Mouse (Mus musculus) kidney, embryonic 15.5 days (tissue): ENCODE data around the gene Khdc3. TPM values are rescaled to one million over a fixed set of nuclear protein-coding genes. Genes with fewer than 3 reads are reported as not detected.

ENCODE experiments used
- ATAC-seq: fragments of 200-750 bp; cut with Nextera tagmentation; replicated peaks from 2 replicates; pipeline ENCODE4 v1.8.0; 2017; ENCODE audit warnings: moderate TSS enrichment; ENCODE audit not compliant: low FRiP score
- H3K27ac ChIP-seq: fragments of 300-500 bp; sonication (generic); 2 replicates; pipeline ENCODE4 v1.5.1; 2015; ENCODE audit warnings: mild to moderate bottlenecking, inconsistent platforms
- H3K27me3 ChIP-seq: fragments of 300-500 bp; sonication (generic); 2 replicates; pipeline ENCODE4 v1.6.1; 2015; ENCODE audit warnings: inconsistent platforms
- H3K36me3 ChIP-seq: fragments of 300-500 bp; sonication (generic); 2 replicates; pipeline ENCODE4 v1.6.1; 2015; ENCODE audit warnings: inconsistent platforms
- H3K4me1 ChIP-seq: fragments of 300-500 bp; sonication (generic); 2 replicates; pipeline ENCODE4 v1.6.1; 2015; ENCODE audit warnings: inconsistent platforms
- H3K4me2 ChIP-seq: fragments of 300-500 bp; sonication (generic); 2 replicates; pipeline ENCODE4 v1.6.1; 2015; ENCODE audit warnings: moderate library complexity, mild to moderate bottlenecking, inconsistent platforms
- H3K4me3 ChIP-seq: fragments of 300-500 bp; sonication (generic); replicated peaks from 2 replicates; pipeline ENCODE4 v1.5.1; 2015; ENCODE audit warnings: mild to moderate bottlenecking, inconsistent platforms
- H3K9ac ChIP-seq: fragments of 300-500 bp; sonication (generic); 2 replicates; pipeline ENCODE4 v1.6.1; 2015; ENCODE audit warnings: mild to moderate bottlenecking, inconsistent platforms
- H3K9me3 ChIP-seq: fragments of 300-500 bp; sonication (generic); replicated peaks from 2 replicates; pipeline ENCODE4 v1.6.1; 2016; ENCODE audit warnings: inconsistent platforms
- WGBS: fragments of 180-500 bp; shearing (Covaris S2); methylation state at CpG from one replicate; pipeline ENCODE4 v1.1.7; 2015; ENCODE audit warnings: mixed read lengths; 5-methylcytosine and 5-hydroxymethylcytosine counted together
- polyA plus RNA-seq: library from polyadenylated mRNA; unstranded; fragments of >200 nt; fragmentation: Nextera tagmentation; extraction: Ambion mirVana; gene quantifications from 2 replicates; pipeline ENCODE4 v1.2.1, GENCODE M21; 2015

Gene Khdc3
- polyA plus RNA-seq, 1 experiment from 2014 or later: not detected

- Histone ChIP-seq H3K27ac (no peak overlapping the region), H3K9ac (no peak overlapping the region), H3K36me3 (no peaks in the 10 kb centered on the region), H3K4me1 (no peaks in the 10 kb centered on the region), H3K4me3 (no peak overlapping the region), H3K9me3 (no peaks in the 10 kb centered on the region), H3K4me2 (no peak overlapping the region), H3K27me3 (no peaks in the 10 kb centered on the region)
- no peak for ATAC-seq
- 82% methylated on average over 8 of the region's 8 CpGs for WGBS
Measured at GRCm38 (mm10) chr9:73082291-73083000, 19.2 kb upstream of the Khdc3 start.

GRCm38 (mm10) chr9:73083956-73084355 is 17.7 kb upstream of the Khdc3 start:
- Histone ChIP-seq H3K27ac (0 out of 2 replicates have a peak overlapping the region, but pooled peaks have one; percentile 1), H3K27me3 (no peaks in the 10 kb centered on the region), H3K4me2 (no peak overlapping the region), H3K4me3 (no peak overlapping the region), H3K4me1 (no peaks in the 10 kb centered on the region), H3K36me3 (no peaks in the 10 kb centered on the region), H3K9me3 (no peaks in the 10 kb centered on the region), H3K9ac (no peak overlapping the region)
- no peak for ATAC-seq
- 53% methylated on average over 6 of the region's 6 CpGs for WGBS

GRCm38 (mm10) chr9:73085845-73086244 is 15.8 kb upstream of the Khdc3 start:
- no peak overlapping the region for H3K9ac ChIP-seq
- H3K27me3 ChIP-seq: no peaks in the 10 kb centered on the region
- no peak overlapping the region for H3K4me2 ChIP-seq
- H3K4me1 ChIP-seq: no peaks in the 10 kb centered on the region
- WGBS: 85% methylated on average over 6 of the region's 6 CpGs
- ATAC-seq: no peak
- no peaks in the 10 kb centered on the region for H3K36me3 ChIP-seq
- no peak overlapping the region for H3K27ac ChIP-seq
- H3K4me3 ChIP-seq: no peak overlapping the region
- H3K9me3 ChIP-seq: no peaks in the 10 kb centered on the region

- no peaks in the 10 kb centered on the region for H3K27me3 ChIP-seq
- H3K36me3 ChIP-seq: no peaks in the 10 kb centered on the region
- no peaks in the 10 kb centered on the region for H3K9me3 ChIP-seq
- no peak overlapping the region for H3K9ac ChIP-seq
- 54% methylated on average over 8 of the region's 8 CpGs for WGBS
- no peaks in the 10 kb centered on the region for H3K4me1 ChIP-seq
- ATAC-seq: no peak
- H3K4me2 ChIP-seq: no peak overlapping the region
- H3K27ac ChIP-seq: no peak overlapping the region
- no peak overlapping the region for H3K4me3 ChIP-seq
Measured at GRCm38 (mm10) chr9:73087121-73087520, 14.5 kb upstream of the Khdc3 start.

GRCm38 (mm10) chr9:73087581-73087980 is 14.1 kb upstream of the Khdc3 start:
- H3K9ac ChIP-seq: no peak overlapping the region
- WGBS: 80% methylated on average over 5 of the region's 5 CpGs

GRCm38 (mm10) chr9:73089222-73089920 is 12.3 kb upstream of the Khdc3 start:
- no peak overlapping the region for H3K9ac ChIP-seq
- H3K4me1 ChIP-seq: no peaks in the 10 kb centered on the region
- no peaks in the 10 kb centered on the region for H3K9me3 ChIP-seq
- no peak for ATAC-seq
- 70% methylated on average over 16 of the region's 16 CpGs for WGBS
- H3K27me3 ChIP-seq: peaks cover 6% of the 10 kb centered on the region; the same call in 1 of the 2 replicates
- no peak overlapping the region for H3K4me3 ChIP-seq
- H3K27ac ChIP-seq: no peak overlapping the region
- no peak overlapping the region for H3K4me2 ChIP-seq
- H3K36me3 ChIP-seq: no peaks in the 10 kb centered on the region

More at GRCm38 (mm10) chr9:73087581-73087980, 14.1 kb upstream of the Khdc3 start:
- Histone ChIP-seq H3K36me3 (no peaks in the 10 kb centered on the region), H3K4me2 (no peak overlapping the region), H3K27ac (no peak overlapping the region), H3K4me3 (no peak overlapping the region), H3K9me3 (no peaks in the 10 kb centered on the region), H3K4me1 (no peaks in the 10 kb centered on the region), H3K27me3 (0 out of 2 replicates have a peak, but pooled peaks cover under 1% of the 10 kb centered on the region)
- ATAC-seq: no peak

- Histone ChIP-seq H3K9ac (no peak overlapping the region), H3K9me3 (no peaks in the 10 kb centered on the region), H3K27me3 (peaks cover 9% of the 10 kb centered on the region), H3K4me1 (no peaks in the 10 kb centered on the region), H3K36me3 (no peaks in the 10 kb centered on the region), H3K4me2 (no peak overlapping the region), H3K27ac (no peak overlapping the region), H3K4me3 (no peak overlapping the region)
- no peak for ATAC-seq
- 83% methylated on average over 10 of the region's 10 CpGs for WGBS
Measured at GRCm38 (mm10) chr9:73090121-73090520, 11.5 kb upstream of the Khdc3 start.

- no peaks in the 10 kb centered on the region for H3K36me3 ChIP-seq
- H3K4me3 ChIP-seq: no peak overlapping the region
- H3K9me3 ChIP-seq: no peaks in the 10 kb centered on the region
- no peak for ATAC-seq
- no peak overlapping the region for H3K27ac ChIP-seq
- H3K4me2 ChIP-seq: no peak overlapping the region
- 0% methylated on average over 1 of the region's 1 CpGs for WGBS
- no peaks in the 10 kb centered on the region for H3K4me1 ChIP-seq
- peaks cover 14% of the 10 kb centered on the region for H3K27me3 ChIP-seq
- no peak overlapping the region for H3K9ac ChIP-seq
Measured at GRCm38 (mm10) chr9:73091747-73092146, 9.9 kb upstream of the Khdc3 start.

- WGBS: 34% methylated on average over 17 of the region's 17 CpGs
- ATAC-seq: 0 out of 2 replicates have a peak, but pooled peaks have one; percentile 25
- H3K27me3 ChIP-seq: peaks cover 18% of the 10 kb centered on the region
- H3K4me1 ChIP-seq: no peaks in the 10 kb centered on the region
- no peak overlapping the region for H3K27ac ChIP-seq
- no peak overlapping the region for H3K4me3 ChIP-seq
- H3K9ac ChIP-seq: no peak overlapping the region
- H3K9me3 ChIP-seq: no peaks in the 10 kb centered on the region
- H3K36me3 ChIP-seq: no peaks in the 10 kb centered on the region
- no peak overlapping the region for H3K4me2 ChIP-seq
Measured at GRCm38 (mm10) chr9:73094580-73094979, 7.1 kb upstream of the Khdc3 start.

GRCm38 (mm10) chr9:73097898-73098297 is 3.7 kb upstream of the Khdc3 start:
- H3K36me3 ChIP-seq: no peaks in the 10 kb centered on the region

GRCm38 (mm10) chr9:73102181-73102580 is 545 bp downstream of the Khdc3 start, which contains the start of gene Gm20509:
TSS of gene Gm20509 (plus strand) at chr9:73102470.
- no peaks in the 10 kb centered on the region for H3K36me3 ChIP-seq
- WGBS: 97% methylated on average over 4 of the region's 4 CpGs
- no peak for ATAC-seq

More at GRCm38 (mm10) chr9:73097898-73098297, 3.7 kb upstream of the Khdc3 start:
- 79% methylated on average over 2 of the region's 2 CpGs for WGBS
- Histone ChIP-seq H3K27ac (no peak overlapping the region), H3K4me2 (no peak overlapping the region), H3K27me3 (peaks cover 27% of the 10 kb centered on the region), H3K9me3 (no peaks in the 10 kb centered on the region), H3K9ac (no peak overlapping the region), H3K4me1 (no peaks in the 10 kb centered on the region), H3K4me3 (no peak overlapping the region)
- ATAC-seq: no peak

GRCm38 (mm10) chr9:73103159-73103879 is 1.7 kb downstream of the Khdc3 start:
- no peak overlapping the region for H3K27ac ChIP-seq
- peak overlapping the region; percentile 86 for H3K4me2 ChIP-seq
- no peaks in the 10 kb centered on the region for H3K36me3 ChIP-seq
- peaks cover 12% of the 10 kb centered on the region for H3K4me1 ChIP-seq
- 5% methylated on average over 60 of the region's 60 CpGs for WGBS
- ATAC-seq: peak; percentile 75
- H3K4me3 ChIP-seq: peak overlapping the region; percentile 47
- H3K9ac ChIP-seq: peak overlapping the region; percentile 35
- no peaks in the 10 kb centered on the region for H3K9me3 ChIP-seq
- peaks cover 55% of the 10 kb centered on the region for H3K27me3 ChIP-seq

More at GRCm38 (mm10) chr9:73102181-73102580, 545 bp downstream of the Khdc3 start, which contains the start of gene Gm20509:
- Histone ChIP-seq H3K27ac (no peak within 1 kb of the TSS), H3K4me3 (peak within 1 kb of the TSS; percentile 47), H3K9ac (peak within 1 kb of the TSS; percentile 35), H3K27me3 (peaks cover 55% of the 10 kb centered on the region), H3K4me1 (peaks cover 12% of the 10 kb centered on the region), H3K9me3 (no peaks in the 10 kb centered on the region), H3K4me2 (peak within 1 kb of the TSS; percentile 86)
